Mouse (Mus musculus): ENCODE data around the gene Gnaq.

DNA sequence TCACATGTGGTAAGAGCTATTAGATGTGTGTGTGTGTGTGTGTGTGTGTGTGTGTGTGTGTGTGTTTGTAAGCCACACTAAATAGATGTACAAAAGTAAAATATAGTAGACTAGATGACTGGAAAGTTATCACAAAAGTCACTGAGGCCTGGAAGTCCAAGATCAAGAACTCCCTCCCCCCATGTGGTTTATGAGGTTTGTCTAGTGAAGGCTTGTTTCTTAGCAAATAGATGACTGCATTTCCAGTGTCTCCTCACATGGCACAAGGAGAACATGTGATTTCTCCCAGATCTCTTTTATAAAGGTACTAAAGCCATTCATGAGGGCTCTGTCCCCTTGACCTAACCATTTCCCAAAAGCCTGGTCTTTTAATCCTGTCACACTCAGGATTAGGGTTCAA is 46.5 kb upstream of the Gnaq start:
- TF ChIP-seq CTCF (IDR thresholded peaks at IDR 0.05; ENCODE audit: insufficient read depth, low read length) (no peak), POLR2A (IDR thresholded peaks at IDR 0.05; ENCODE audit: borderline replicate concordance, extremely low read depth, low read depth, low read length) (no peak)

Measured in lung, adult 2 months (tissue).